In genomic region chr9:23327830-23328229, GRCm38 (mm10) we compare ENCODE assay signal across 29 mouse cellular contexts.
"Had no signal": no experiment of that assay in that cellular context is flagged by ENCODE, and none has a peak within 500 bp of the region (broad histone marks: within the 10 kb centered on the region; RNA-seq: fewer than 3 reads in every experiment).

No protein-coding gene starts in this region.

- H3K27ac ChIP-seq: embryonic facial prominence, embryonic 10.5 days; embryonic facial prominence, embryonic 12.5 days; embryonic facial prominence, embryonic 13.5 days; embryonic facial prominence, embryonic 15.5 days; forebrain, embryonic 10.5 days; forebrain, embryonic 12.5 days; forebrain, embryonic 13.5 days; forebrain, embryonic 15.5 days; gastrocnemius, adult 2 months; heart, adult 2 months; heart, embryonic 10.5 days had no signal

- H3K4me1 ChIP-seq: embryonic facial prominence, embryonic 10.5 days; embryonic facial prominence, embryonic 15.5 days; forebrain, embryonic 10.5 days; forebrain, embryonic 15.5 days; heart, embryonic 10.5 days had no signal

- H3K36me3 ChIP-seq: embryonic facial prominence, embryonic 10.5 days; embryonic facial prominence, embryonic 12.5 days; embryonic facial prominence, embryonic 13.5 days; embryonic facial prominence, embryonic 15.5 days; forebrain, embryonic 10.5 days; forebrain, embryonic 12.5 days; forebrain, embryonic 15.5 days; heart, embryonic 10.5 days had no signal

- H3K9me3 ChIP-seq: embryonic facial prominence, embryonic 10.5 days; embryonic facial prominence, embryonic 12.5 days; embryonic facial prominence, embryonic 13.5 days; embryonic facial prominence, embryonic 15.5 days; forebrain, embryonic 10.5 days; forebrain, embryonic 12.5 days; forebrain, embryonic 13.5 days; forebrain, embryonic 15.5 days; heart, embryonic 10.5 days had no signal

- H3K9ac ChIP-seq: embryonic facial prominence, embryonic 12.5 days; embryonic facial prominence, embryonic 13.5 days; embryonic facial prominence, embryonic 15.5 days; forebrain, embryonic 12.5 days; forebrain, embryonic 13.5 days; forebrain, embryonic 15.5 days; forebrain, postnatal 0 days had no signal

- H3K4me2 ChIP-seq: embryonic facial prominence, embryonic 12.5 days; embryonic facial prominence, embryonic 13.5 days; embryonic facial prominence, embryonic 15.5 days; forebrain, embryonic 12.5 days; forebrain, embryonic 13.5 days; forebrain, embryonic 15.5 days; heart, embryonic 11.5 days had no signal

- H3K27me3 ChIP-seq: embryonic facial prominence, embryonic 12.5 days; embryonic facial prominence, embryonic 13.5 days; embryonic facial prominence, embryonic 15.5 days; forebrain, embryonic 12.5 days; forebrain, embryonic 13.5 days; forebrain, embryonic 15.5 days had no signal

- ATAC-seq: forebrain, embryonic 13.5 days; forebrain, embryonic 14.5 days; forebrain, embryonic 15.5 days; forebrain, embryonic 16.5 days; forebrain, postnatal 0 days had no signal

- DNase-seq: cerebellum, adult 8-10 months; cerebellum, adult 9-10 months; cerebellum, adult 9-11 months; cerebellum, postnatal 10 days; cerebellum, postnatal 14 days; cerebellum, postnatal 25 days; cerebellum, postnatal 36 days; embryo, embryonic 11 days; forebrain, postnatal 0 days; gastrocnemius, adult 2 months; gastrocnemius, postnatal 10 days; gastrocnemius, postnatal 14 days; gastrocnemius, postnatal 25 days; gastrocnemius, postnatal 36 days; heart, adult 18-20 months; heart, adult 2 months had no signal

- H3K4me3 ChIP-seq: embryonic facial prominence, embryonic 10.5 days; embryonic facial prominence, embryonic 12.5 days; embryonic facial prominence, embryonic 13.5 days; embryonic facial prominence, embryonic 15.5 days; erythroblast, embryonic 14.5 days; forebrain, embryonic 10.5 days; forebrain, embryonic 12.5 days; forebrain, embryonic 13.5 days; forebrain, embryonic 15.5 days; gastrocnemius, adult 2 months; heart, adult 2 months; heart, embryonic 10.5 days had no signal
